Mouse (Mus musculus) megakaryocyte, embryonic 14.5 days (primary cell): ENCODE measurements around the gene Bcas3. TPM values are rescaled to one million over a fixed set of nuclear protein-coding genes. Genes with fewer than 3 reads are reported as not detected.

Source experiments
- H3K27me3 ChIP-seq: replicated peaks from 2 replicates; pipeline ENCODE3; 2012; ENCODE audit warnings: inconsistent platforms
- H3K36me3 ChIP-seq: replicated peaks from 2 replicates; pipeline ENCODE3; 2012; ENCODE audit warnings: low read length, inconsistent platforms, mixed read lengths
- H3K4me1 ChIP-seq: 2 replicates; pipeline ENCODE4 v1.6.1; 2012; ENCODE audit warnings: inconsistent platforms
- H3K4me3 ChIP-seq: replicated peaks from 2 replicates; pipeline ENCODE3; 2012; ENCODE audit warnings: moderate library complexity, mild to moderate bottlenecking, inconsistent platforms
- H3K9me3 ChIP-seq: 2 replicates; pipeline ENCODE4 v1.6.1; 2012; ENCODE audit warnings: inconsistent platforms
- FLI1 ChIP-seq: IDR thresholded peaks from 2 replicates; pipeline ENCODE4 v1.6.1; 2012; ENCODE audit warnings: low read length, inconsistent platforms, mixed read lengths
- GATA1 ChIP-seq: IDR thresholded peaks from 3 replicates; pipeline ENCODE4 v1.6.1; 2012; ENCODE audit warnings: mixed read lengths, low read length, inconsistent platforms, borderline replicate concordance
- polyA plus RNA-seq: library from polyadenylated mRNA; stranded (reverse); fragments of >175 nt; gene quantifications from 2 replicates; pipeline ENCODE4 v1.2.3, GENCODE M21; 2012; ENCODE audit warnings: low replicate concordance; ENCODE audit not compliant: insufficient read depth

Gene Bcas3
- polyA plus RNA-seq, 1 experiment, result 212 TPM

DNA sequence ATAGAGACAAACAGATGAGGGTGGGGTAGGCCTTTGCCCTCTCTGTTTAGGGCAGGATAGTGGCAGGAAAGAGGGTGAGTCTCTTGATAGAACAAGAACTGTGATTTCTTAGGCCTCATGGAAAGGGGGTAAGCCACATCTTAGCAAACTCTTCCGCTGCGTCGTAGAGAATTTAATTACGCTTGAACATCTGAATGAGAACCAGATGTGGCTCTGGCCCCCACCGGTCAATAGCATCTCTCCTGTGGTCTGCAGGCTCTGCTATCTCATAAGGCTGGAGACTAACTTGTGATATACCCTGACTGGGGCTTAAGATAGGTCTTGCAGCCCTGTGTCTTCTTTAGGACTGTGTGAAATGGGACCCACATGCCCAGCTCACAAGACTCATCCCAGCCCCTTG, 463.5 kb downstream of the Bcas3 start:
- Histone ChIP-seq H3K27me3 (peaks cover 69% of the 10 kb centered on the region), H3K4me3 (no peak overlapping the region), H3K4me1 (peaks cover 21% of the 10 kb centered on the region), H3K36me3 (no peaks in the 10 kb centered on the region), H3K9me3 (no peaks in the 10 kb centered on the region)
- TF ChIP-seq GATA1, result no peak
- TF ChIP-seq FLI1, result no peak

GRCm38 (mm10) chr11:85818401-85818800, 465.4 kb downstream of the Bcas3 start:
- Histone ChIP-seq H3K4me1 (peaks cover 18% of the 10 kb centered on the region), H3K9me3 (no peaks in the 10 kb centered on the region), H3K4me3 (no peak overlapping the region), H3K36me3 (no peaks in the 10 kb centered on the region), H3K27me3 (peaks cover 66% of the 10 kb centered on the region)
- TF ChIP-seq FLI1, result no peak
- no peak for TF ChIP-seq GATA1

- Histone ChIP-seq H3K4me1 (peaks cover 24% of the 10 kb centered on the region), H3K36me3 (peaks cover 3% of the 10 kb centered on the region), H3K27me3 (peaks cover 76% of the 10 kb centered on the region), H3K9me3 (no peaks in the 10 kb centered on the region), H3K4me3 (no peak overlapping the region)
- no peak for TF ChIP-seq GATA1
- TF ChIP-seq FLI1, result no peak
Observed at GRCm38 (mm10) chr11:85820959-85821358, 468.0 kb downstream of the Bcas3 start.

DNA sequence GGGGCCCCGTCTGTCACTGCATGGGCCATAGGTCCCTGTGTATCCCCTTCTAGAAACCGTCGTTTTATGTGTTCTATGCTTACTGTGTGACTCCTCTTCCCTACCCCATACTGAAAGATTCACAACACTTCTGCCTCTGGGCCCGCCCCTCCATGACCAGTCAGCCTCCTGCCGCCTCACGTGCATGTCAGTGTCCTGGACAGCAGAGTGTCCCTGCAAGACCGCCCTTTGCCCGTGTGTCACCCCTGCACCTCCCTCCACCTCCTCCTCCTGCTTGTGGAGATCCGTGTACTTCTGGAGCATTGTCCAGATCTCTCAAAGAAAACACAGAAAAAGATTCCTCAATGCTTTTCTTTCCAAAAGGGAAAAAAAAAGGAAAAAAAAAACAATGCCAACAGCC, 468.7 kb downstream of the Bcas3 start:
- Histone ChIP-seq H3K9me3 (no peaks in the 10 kb centered on the region), H3K27me3 (peaks cover 80% of the 10 kb centered on the region), H3K4me3 (no peak overlapping the region), H3K36me3 (peaks cover 3% of the 10 kb centered on the region), H3K4me1 (peaks cover 24% of the 10 kb centered on the region)
- TF ChIP-seq FLI1, result no peak
- TF ChIP-seq GATA1, result no peak

GRCm38 (mm10) chr11:85823181-85823580, 470.2 kb downstream of the Bcas3 start:
- Histone ChIP-seq H3K4me3 (no peak overlapping the region), H3K36me3 (peaks cover 3% of the 10 kb centered on the region), H3K27me3 (peaks cover 81% of the 10 kb centered on the region), H3K9me3 (no peaks in the 10 kb centered on the region), H3K4me1 (peaks cover 24% of the 10 kb centered on the region)
- TF ChIP-seq FLI1 (no peak), GATA1 (no peak)

DNA sequence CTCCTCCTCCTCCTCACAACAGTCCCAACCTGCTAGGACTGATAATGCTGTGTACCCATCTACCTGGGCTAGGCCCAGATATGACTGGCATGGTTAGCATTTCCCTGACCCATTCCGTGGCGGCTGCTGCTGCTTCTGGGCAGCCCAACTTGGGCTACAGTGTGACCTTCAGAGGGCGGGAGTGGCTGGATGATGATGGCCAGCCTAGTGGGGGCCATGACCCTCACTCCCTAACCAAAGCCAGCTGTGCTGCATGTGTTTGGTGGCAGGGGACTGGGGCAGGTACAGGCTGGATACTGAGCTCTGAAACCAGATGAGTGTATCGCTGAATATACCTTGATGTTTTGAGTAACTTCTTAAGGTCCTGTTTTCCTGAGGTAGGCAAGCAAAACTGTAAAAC, 470.8 kb downstream of the Bcas3 start:
- TF ChIP-seq FLI1 (no peak), GATA1 (no peak)
- H3K4me3 ChIP-seq, result no peak overlapping the region
- peaks cover 80% of the 10 kb centered on the region for H3K27me3 ChIP-seq
- peaks cover 23% of the 10 kb centered on the region for H3K4me1 ChIP-seq
- H3K9me3 ChIP-seq, result no peaks in the 10 kb centered on the region
- H3K36me3 ChIP-seq, result peaks cover 3% of the 10 kb centered on the region

DNA sequence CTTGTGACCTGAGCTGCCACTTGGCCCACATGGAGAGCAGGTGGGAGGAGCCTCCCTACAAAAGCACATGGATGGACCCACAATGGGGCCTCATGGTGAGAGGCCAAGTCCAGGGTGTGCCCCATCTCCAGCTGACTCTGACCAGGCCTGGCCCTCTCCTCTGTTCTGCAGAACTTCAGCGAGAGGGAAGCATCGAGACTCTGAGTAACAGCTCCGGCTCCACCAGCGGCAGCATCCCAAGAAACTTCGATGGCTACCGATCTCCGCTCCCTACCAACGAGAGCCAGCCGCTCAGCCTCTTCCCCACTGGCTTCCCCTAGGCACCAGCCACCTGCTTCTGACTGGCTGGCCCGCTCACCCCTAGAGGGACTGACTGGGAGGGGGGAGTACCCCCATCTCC, 472.1 kb downstream of the Bcas3 start:
- Histone ChIP-seq H3K4me1 (peaks cover 35% of the 10 kb centered on the region), H3K36me3 (peaks cover 3% of the 10 kb centered on the region), H3K27me3 (peaks cover 84% of the 10 kb centered on the region), H3K4me3 (no peak overlapping the region), H3K9me3 (no peaks in the 10 kb centered on the region)
- no peak for TF ChIP-seq GATA1
- TF ChIP-seq FLI1, result no peak

GRCm38 (mm10) chr11:85825823-85826222, 472.9 kb downstream of the Bcas3 start:
- Histone ChIP-seq H3K4me1 (peaks cover 42% of the 10 kb centered on the region), H3K36me3 (peaks cover 3% of the 10 kb centered on the region), H3K4me3 (no peak overlapping the region), H3K9me3 (no peaks in the 10 kb centered on the region), H3K27me3 (peaks cover 85% of the 10 kb centered on the region)
- TF ChIP-seq FLI1 (no peak), GATA1 (no peak)

DNA sequence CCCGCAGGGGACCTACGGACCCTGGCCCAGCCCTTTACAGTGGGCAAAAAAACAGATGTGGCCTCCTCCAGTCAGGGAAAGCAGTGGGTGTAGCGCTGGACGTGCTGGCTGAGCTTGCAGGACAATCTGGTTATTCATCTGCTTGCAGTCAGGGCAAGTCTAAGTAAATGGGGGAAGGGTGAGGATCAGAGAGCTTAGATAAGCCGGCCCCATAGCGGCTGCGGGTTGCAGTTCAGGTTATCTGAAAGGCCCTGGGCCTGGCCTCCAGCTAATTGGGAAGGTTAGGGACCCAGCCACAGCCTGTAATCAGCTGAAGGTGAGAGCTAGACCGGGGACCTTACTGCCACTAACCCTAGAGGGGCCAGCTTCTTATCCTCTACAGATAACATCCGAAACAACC, 474.4 kb downstream of the Bcas3 start:
- TF ChIP-seq FLI1 (no peak), GATA1 (no peak)
- Histone ChIP-seq H3K36me3 (peaks cover 3% of the 10 kb centered on the region), H3K4me3 (no peak overlapping the region), H3K4me1 (peaks cover 57% of the 10 kb centered on the region), H3K27me3 (peaks cover 89% of the 10 kb centered on the region), H3K9me3 (no peaks in the 10 kb centered on the region)

GRCm38 (mm10) chr11:85828691-85829519, 475.9 kb downstream of the Bcas3 start:
- TF ChIP-seq FLI1 (no peak), GATA1 (no peak)
- peaks cover 3% of the 10 kb centered on the region for H3K36me3 ChIP-seq
- peaks cover 56% of the 10 kb centered on the region for H3K4me1 ChIP-seq
- H3K9me3 ChIP-seq, result no peaks in the 10 kb centered on the region
- H3K4me3 ChIP-seq, result no peak overlapping the region
- peaks cover 99% of the 10 kb centered on the region for H3K27me3 ChIP-seq
